Mouse (Mus musculus) ES-E14 (cell line): ENCODE results near the gene Ric3.

Experiments
- MAFK ChIP-seq: IDR thresholded peaks from 2 replicates; pipeline ENCODE4 v1.6.1; 2014; ENCODE audit warnings: mild to moderate bottlenecking, low read depth, low read length, inconsistent platforms; ENCODE audit not compliant: insufficient read depth
- ZC3H11A ChIP-seq: IDR thresholded peaks from 2 replicates; pipeline ENCODE4 v1.6.1; 2012; ENCODE audit warnings: low read depth, mild to moderate bottlenecking, inconsistent platforms, low read length, borderline replicate concordance
- ZNF384 ChIP-seq: IDR thresholded peaks from 2 replicates; pipeline ENCODE4 v1.6.1; 2012; ENCODE audit warnings: low read depth, low read length, inconsistent platforms

- TF ChIP-seq ZNF384 (no peak), ZC3H11A (no peak), MAFK (no peak)
Measured at GRCm38 (mm10) chr7:109014851-109015250, 68.3 kb downstream of the Ric3 start.
